Mouse (Mus musculus): ENCODE data around the gene Fto.

Gene Fto

GRCm38 (mm10) chr8:91612387-91613130, 299.2 kb downstream of the Fto start:
- no peak for DNase-seq (ENCODE audit: low read depth)

GRCm38 (mm10) chr8:91613603-91614002, 300.3 kb downstream of the Fto start:
- no peak for DNase-seq (ENCODE audit: low read depth)

DNA sequence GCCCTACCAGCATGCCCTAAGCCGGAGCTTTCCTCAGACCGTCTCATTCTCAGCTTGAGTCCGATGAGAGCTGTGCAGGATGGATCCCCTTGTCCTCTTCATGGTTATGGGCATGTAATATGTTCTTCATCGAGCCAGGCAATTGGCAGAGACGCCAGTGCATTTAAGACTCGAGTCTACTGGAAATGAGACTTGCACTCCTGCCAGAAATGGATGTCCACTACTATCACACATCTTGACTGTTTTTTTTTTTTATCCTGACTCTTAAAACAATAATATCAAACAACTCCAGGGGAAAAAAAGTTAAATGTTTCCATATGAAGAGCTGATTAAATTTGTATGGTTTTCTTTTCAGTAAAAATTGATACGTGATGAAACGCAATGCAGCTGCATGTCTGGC, 301.9 kb downstream of the Fto start:
- DNase-seq (ENCODE audit: low read depth): no peak

DNA sequence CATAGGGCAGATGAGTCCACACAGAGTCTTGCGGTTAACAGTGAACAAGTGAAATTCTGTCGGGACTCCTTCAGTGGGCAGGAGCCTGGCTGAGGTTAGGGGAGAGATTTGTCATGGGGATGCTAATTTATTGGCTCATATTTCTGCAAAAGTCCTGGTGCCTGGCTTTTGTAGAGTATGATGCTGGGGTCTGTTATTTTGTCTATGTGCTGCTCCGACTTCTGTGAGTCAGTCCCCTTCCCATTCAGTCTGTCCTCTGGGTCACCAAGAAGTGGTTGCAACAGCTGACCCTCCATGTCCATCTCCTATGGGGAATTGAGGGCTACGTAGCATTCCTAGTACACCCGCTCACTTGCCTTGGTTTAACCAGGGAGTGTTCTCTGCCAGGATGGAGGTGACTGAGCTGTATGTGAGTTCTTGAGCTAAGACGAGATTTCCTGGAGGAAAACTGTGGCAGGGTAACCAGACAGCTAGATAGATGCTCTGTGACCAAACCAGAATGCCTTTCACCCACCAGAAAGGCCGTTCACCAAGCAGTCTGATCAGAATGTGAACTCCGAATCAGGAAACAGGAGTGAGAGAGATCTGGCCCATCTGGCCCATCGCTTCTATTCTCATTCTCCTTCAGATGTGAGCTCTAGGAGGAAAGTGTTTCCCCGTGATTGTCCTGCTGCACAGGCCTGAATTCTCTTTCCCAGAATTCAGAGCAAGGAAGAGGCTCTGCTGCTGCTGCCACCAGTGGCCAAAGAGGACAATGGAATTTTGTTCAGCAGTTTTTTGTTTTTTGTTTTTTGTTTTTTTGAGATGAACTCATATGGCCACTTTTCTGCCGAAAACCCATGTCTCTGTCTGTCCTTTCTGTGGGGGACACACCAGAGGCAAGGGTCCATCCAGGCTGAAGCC, 302.7 kb downstream of the Fto start:
- no peak for DNase-seq (ENCODE audit: low read depth)

- no peak for DNase-seq (ENCODE audit: low read depth)
Measured at GRCm38 (mm10) chr8:91617772-91618171, 304.4 kb downstream of the Fto start.

GRCm38 (mm10) chr8:91622757-91623156, 309.4 kb downstream of the Fto start:
- DNase-seq (ENCODE audit: low read depth): no peak

DNA sequence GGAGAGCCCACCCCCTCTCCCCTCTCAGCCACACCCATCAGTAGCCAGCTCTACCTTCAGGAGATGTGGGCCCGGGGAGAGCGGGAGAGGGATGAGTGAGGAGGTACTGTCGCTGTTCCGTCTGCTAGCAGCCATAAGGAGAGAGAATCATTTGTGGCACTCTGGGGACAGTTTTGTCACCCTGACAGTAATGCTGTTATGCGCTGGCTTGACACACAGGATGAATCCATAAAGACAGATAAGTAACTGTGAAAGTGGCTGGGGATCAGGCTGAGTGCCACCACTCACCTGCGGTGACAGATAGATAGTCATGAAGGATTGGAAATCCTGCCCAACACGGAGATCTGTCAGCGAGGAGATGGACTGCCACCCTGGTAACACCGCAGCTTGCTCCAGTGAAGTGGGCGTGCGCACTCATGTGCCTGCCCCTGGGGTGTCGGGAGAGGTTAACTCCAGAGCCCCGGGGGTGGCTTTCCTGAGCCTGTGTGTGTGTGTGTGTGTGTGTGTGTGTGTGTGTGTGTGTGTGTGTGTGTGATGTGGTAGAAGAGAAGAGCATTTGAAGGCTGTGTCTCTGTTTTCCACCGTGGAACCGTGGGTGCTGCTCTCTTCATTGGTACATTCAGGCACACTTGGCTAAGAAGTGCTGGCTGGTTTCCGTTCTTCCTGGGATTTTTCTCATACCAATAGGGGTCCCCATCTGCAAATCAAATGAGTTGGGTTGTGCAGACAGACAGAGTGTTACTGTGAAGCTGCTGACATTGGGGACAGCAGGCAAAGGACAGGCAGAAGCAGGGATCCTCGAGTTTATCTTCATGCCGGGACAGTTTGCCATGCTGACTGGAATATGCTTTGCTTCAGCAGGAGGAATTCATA, 312.6 kb downstream of the Fto start:
- DNase-seq (ENCODE audit: low read depth): no peak

- no peak for DNase-seq (ENCODE audit: low read depth)
Measured at GRCm38 (mm10) chr8:91629594-91629993, 316.3 kb downstream of the Fto start.

DNA sequence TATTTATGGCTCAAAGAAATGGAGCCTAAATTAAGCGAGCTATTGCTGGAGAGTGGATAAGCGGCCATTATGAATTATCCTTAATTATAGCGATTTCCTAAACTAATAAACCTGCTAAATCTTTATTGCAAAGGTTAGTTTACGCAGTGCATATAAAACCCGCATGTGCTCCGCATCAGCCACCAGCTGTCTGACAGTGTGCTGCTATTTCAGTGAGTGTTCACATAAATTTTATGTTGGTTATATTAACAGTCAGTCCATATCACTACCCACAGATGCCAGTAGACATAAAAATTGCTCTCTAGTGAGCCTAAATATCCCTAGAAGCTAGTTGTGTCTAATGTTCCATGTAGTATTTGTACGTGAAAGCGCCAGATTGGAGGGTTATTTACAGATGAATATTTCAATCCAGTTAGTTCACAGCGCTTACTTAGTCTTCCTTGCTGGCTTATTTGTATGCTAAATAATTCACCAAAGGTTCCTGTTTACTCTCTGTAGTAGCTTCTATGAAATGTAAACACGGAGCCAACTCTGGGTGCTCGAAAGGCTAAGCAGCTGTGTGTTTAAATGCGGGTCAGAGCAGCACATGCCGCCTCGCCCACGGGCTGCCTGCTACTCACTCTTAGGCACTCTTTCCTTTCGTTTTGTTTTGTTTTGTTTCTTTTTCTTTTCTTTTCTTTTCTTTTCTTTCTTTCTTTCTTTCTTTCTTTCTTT, 317.2 kb downstream of the Fto start:
- DNase-seq (ENCODE audit: low read depth): no peak

DNA sequence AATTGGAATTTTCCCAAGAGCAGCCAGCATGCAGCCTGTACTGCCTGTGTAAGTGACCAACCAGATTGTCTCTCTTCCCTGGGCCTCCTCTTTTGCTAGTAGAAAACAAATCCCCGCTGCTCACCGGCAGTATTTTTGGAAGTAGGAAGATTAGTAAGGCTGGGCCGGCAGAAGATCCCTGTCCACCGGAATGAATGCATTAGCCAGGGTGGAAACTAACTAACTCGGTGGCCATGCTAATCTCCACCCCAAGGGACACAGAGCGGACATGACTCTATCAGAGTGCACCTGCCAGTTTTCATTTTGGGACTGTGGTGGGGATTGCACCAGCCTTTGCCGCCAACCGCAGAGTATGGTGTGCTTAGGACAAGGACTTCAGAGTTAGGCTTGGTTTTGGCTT, 319.1 kb downstream of the Fto start:
- DNase-seq (ENCODE audit: low read depth): no peak

- DNase-seq (ENCODE audit: low read depth): no peak
Measured at GRCm38 (mm10) chr8:91635406-91635805, 322.1 kb downstream of the Fto start.

- no peak for DNase-seq (ENCODE audit: low read depth)
Measured at GRCm38 (mm10) chr8:91636887-91637286, 323.6 kb downstream of the Fto start.

GRCm38 (mm10) chr8:91637684-91638083, 324.4 kb downstream of the Fto start:
- DNase-seq (ENCODE audit: low read depth): no peak

DNA sequence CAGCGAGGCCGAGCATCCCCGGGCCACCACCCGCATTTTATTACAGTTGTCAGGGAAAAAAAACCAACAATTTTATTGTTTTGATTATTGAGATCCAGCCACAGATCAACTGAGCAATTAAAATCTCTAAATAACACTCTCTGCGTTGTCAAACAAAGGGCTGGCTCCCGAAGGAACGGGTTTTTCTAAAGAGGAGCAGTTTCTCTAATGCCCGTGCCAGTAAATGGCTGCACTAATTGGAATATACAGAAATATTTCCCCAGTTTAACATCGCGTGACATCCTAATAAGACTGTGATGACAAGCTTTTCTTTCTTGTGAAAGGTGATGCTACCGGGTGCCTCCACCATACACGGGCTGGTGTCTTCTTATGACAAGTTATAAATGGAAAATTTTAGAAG, 324.9 kb downstream of the Fto start:
- DNase-seq (ENCODE audit: low read depth): no peak

DNA sequence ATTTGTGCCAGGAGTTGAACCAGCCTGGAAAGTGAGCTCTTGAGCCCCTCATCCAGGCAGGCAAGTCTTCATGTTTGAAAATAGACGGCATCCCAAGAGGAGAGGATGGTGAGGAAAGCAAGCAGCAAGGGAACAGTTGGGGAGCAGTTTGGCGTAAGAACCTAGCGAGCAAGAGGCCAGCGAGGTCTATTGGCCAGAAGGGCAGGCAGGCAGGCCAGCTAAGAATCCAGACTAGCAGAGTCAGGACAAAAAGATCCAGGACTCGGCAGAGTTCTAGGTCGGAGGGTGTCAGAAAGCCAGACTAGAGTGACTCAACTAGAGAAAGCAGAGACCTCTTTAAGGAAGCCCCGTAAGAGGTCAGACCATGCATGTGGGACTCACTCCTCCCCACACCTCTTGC, 327.1 kb downstream of the Fto start:
- DNase-seq (ENCODE audit: low read depth): no peak

DNA sequence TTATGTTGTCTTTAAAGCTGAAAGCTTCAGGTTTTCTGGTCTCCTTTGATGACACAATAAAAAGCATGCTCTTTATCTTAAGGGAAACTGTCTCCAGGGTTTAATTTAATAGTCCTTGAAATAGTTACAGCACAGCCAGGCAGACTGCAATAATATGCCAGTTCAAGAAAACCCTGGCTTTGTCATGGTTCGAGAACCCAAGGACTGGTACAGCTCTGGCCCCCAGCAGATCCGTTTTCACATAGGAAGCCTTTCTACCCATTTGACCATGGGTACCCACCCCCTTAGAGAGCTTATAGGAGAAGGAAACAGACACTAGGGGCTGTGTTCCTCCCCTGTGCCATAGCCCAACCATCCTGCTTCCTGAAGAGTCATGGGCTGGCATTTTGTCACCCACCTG, 332.2 kb downstream of the Fto start:
- no peak for DNase-seq (ENCODE audit: low read depth)

GRCm38 (mm10) chr8:91647959-91648358, 334.6 kb downstream of the Fto start:
- DNase-seq (ENCODE audit: low read depth): no peak

DNA sequence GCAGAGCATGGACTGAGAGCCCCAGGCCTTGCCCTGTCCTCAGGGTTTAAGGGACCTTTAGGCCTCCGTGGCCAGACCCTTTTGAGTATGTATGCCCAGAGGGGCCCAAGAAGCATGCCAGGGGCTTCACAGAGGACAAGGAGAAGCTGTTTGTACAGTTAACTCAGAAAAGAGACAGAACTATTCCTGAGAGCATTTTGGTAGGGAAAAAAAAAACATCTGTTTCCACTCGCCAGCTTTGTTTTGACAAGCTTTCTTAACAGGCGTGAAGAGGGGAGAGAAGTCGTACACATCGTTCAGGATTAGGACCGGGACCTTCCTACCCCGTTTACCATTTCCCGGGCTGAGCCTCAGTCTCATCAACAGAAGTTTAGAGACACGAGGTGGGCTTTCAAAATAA, 335.5 kb downstream of the Fto start:
- DNase-seq (ENCODE audit: low read depth): no peak

DNA sequence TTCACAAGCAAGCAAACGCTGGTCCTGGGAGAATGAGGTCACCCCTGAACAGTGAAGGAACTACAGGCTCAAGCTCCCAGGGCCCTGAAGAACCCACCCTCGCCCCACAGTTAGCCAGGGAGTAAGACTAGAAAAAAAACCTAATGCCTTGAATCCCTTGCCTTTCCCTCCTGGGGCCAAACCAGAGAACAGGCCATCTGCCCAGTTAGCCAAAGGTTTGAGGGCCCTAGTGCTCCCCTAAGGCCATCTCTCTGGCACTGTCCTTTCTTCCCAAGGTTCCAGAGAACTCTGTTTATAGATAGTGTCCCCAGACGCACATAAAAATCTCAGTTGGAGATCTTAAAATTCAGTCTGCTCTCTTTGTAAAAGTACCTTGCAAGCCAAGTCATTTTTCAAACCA, 340.2 kb downstream of the Fto start:
- no peak for DNase-seq (ENCODE audit: low read depth)

DNA sequence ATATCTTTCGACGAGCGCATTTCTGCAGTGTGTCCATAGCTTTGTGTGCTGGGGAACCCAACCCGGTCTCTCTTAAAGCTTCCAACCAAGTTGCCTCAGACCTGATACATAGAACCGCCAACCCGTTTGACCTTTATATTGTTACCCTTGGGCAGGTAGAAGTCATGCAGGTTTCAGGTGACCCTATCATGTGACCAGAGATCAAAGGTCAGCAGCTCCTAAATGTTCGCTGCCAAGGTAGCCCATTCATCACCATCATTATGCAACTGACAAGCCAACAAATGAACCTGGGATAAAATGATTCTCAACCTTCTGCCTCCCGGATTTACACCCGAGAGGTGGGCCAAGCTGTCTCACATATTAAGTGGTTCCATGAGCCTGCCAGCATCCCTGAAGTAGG, 344.1 kb downstream of the Fto start:
- no peak for DNase-seq (ENCODE audit: low read depth)

DNA sequence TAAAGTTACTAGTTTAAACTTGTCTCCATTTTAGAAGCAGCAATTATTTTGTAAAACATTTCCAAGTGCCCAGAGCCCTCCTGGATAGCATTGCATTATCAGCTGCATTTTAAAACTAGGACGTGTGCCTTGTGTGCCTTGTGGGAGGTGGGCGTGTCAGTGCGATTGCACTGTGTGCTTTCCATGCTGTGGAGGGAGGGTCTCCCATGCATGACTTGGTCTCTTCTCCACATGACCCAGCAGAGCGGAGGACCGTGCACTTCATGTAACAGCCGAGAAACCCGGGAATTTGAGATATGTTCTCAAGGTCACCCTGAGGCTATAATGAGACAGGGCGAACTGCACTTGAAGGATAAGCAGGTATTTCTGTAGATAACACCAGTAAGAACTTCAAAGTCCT, 347.6 kb downstream of the Fto start:
- DNase-seq (ENCODE audit: low read depth): no peak
